Mouse (Mus musculus) A20 (cell line): ENCODE results near the gene Mvd.
A peak's percentile ranks its signal among the peaks of the same experiment; 100 is the strongest.

Experiments used
- DNase-seq: peaks from one replicate; pipeline ENCODE4 v3.0.0-alpha.2; 2011; ENCODE audit warnings: low read depth, low spot score

Mvd gene

DNA sequence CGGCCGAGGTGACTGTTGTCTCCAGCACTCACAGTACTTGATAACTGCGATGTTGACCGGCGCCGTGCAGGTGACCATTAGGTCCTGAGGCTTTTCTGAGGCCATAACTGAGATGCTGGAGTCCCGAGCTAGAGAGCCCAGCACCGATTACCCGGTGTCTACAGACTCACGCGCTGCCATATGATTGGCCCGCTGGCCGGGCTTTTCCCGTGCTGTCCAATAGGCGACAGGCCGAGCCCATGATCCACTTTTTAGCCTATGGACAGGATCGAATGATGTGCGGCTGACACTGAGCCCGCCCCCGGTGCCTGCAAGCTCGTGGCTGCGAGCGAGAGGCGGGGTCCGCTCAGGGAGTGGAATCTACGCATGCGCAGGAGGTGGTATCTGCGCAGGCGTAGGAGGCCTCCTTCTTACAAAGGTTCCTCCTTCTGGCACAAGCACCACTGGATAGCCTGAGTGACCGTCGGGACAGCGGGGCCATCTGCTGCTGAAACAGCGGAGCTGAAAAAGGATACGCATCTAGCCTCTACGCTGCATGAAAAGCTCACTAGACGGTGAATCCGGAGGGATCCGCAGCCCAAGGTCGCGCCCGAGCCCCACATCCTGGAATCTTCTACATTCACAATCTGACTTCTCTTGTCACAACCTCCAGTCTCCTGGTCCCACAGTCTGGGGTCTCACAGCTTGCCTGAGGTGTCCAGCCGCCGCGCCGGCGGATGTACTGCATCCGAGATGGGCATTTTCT, at the start of gene Mvd:
TSS of gene Mvd (minus strand) at position 161 of the 745 bp plus-strand sequence.
- DNase-seq = peak; percentile 100

DNA sequence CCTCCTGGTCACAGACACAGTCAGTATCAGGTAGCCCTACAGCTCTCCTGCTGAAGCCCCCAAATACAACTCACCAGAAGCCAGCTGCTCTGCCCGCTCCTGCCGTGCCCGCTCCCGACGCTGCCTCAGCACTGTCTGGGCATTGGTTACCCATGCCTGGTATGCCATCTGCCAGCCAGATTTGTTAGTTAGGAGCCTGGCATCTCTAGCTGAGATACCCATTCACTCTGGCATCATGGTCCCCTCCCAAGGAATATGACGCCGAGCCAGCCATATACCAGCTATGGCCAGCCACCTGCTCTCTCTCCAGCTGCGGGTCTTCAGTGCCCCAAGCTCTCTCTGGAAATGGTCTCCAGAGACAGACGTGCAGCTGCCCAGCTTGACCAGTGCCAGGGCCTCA, 45.2 kb upstream of the Mvd start:
- DNase-seq = no peak

DNA sequence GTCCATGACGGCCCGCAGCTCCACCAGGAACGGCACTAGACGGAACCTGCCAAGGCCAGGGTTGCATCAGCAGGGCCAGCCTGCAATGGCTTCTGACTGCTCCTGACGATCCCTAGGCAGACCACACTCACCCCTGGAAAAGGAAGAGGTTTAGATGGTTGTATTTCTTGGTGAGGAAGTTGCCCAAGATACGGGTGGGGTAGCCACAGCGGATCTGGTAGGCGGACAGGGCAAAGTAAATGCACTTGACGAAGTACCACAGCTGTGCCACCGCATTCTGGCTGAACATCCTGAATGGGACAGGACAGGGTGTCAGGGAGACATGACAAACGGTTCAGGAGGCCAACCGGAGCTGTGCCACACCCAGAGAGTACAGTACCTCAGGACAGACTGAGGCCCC, 41.6 kb upstream of the Mvd start:
- DNase-seq = no peak

DNA sequence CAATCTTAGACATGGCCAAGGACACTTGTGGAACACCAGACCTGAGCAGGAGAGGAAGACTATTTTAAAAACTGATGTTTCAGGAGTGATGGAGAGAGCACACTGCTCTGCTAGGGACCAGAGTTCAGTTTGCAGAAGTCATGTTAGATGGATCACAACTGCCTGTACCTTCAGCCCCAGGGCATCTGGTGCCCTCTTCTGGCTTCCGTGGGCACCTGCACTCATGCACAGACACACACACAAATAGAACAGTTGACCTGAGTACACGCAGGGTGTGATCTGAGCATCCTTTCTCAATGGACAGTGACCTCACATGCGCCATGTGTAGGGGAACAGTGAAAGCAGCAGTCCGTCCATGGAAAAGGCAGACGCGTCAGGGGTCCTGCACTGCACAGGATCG, 40.7 kb upstream of the Mvd start:
- peak; percentile 24 for DNase-seq

DNA sequence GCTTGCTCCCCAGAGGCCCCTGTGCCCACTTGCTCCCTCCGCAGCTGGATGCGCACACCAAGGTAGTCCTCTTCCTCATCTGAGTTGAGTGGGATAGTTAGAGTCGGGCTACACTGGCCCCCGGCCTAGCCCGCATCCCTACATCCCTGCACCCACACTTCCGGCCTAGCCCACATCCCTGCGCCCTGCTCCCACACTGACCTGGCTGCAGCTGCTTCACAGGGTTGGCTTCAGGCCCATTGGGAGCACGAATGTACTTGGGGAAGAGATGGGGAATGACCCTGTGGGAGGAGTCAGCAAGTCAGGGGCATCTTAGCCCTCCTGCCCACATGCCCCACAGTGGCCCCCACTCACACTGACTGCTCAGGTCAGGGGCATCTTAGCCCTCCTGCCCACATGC, 39.2 kb upstream of the Mvd start:
- DNase-seq = no peak

DNA sequence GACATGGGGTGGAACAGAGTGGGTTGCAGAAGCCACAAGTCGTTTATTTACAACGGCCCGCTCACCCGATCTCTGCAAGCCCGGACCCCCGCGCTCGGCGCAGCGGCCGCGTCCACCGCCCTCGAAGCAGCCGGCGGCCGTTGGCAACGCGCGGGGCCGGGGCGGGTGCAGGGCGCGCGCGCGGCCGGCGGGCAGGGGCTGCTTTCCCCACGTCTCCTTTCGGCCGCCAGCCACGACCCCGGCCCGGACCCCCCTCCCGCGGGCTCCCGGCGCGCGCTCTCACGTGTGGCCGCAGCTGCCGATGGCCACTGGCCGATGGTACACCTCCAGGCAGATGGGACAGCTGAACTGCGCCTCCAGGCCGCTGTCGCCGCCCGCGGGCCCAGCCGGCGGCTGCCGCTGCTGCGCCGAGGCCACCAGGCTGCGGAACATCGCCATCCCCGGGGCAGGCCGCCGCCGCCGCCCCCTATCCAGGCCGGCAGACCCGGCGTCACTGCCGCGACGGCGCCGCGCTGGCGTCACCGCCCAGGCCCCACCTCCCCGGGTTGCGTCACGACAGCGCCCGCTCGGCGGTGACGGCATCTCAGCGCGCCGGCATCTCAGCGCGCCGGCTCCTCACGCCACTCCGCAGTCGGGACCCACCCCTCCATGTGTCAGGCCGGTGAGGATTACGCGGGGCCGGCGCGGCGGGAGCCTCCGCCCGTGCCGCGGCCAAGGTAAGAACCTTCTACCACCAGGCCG, 32.5 kb upstream of the Mvd start, which contains the start of the genes Rnf166 and Ctu2:
TSS of gene Rnf166 (minus strand) at position 485 of the 741 bp plus-strand sequence.
TSS of gene Ctu2 (plus strand) at position 564 of the 741 bp plus-strand sequence.
- peak; percentile 91 for DNase-seq

DNA sequence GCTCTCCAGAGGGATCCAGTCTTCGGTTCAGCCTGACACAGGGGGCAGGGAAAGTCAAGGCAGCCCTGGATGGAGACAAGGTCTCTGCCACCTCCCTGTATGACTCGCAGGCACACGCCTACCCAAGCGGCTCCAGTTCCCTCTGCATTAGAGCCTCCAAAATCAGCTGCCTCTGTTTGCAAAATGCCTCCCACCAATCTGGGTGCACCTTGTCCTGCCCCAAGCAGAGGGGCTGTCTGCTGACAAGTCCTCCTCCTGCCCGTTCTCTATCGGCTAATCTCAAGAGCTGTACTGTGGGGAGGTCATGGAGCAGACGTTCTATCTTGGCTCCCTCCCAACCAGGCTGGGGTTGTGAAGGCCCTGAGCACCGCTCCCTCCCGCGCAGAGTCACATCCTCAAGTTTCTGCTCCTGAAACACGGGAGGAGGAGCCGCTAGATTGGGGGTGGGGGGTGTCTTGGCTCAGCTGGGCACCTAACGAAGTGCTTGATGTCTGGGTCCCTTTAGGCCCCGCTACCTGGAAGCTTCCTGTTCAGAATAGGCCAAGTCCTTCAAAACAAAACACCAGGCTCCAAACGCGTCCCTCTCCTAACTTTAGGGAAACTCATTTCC, 31.8 kb upstream of the Mvd start:
- DNase-seq = peak; percentile 49

DNA sequence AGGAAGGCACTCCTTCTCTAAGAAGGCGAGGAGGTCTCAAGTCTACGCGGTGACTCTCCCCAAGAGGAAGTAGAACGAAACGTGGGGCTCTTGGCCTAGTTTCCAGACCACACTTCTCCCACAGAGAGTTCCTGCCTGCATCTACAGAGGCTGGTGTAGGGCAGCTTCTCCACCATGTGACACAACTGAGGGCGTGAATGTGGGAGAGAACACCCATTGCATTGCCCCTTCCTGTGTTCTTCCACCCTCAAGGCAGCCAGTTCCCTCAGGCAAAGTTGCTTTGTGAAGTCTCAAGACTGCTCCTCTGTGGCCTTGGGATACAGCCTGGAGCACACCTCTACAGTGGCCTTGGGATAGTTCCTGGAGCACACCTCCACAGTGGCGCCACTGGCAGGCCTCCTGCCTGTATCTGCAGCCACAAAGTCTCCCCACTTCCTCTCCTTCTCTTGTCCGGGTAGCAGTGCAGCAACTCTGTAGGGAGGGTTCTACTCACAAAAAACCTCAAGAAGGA, 30.7 kb upstream of the Mvd start:
- DNase-seq = no peak

DNA sequence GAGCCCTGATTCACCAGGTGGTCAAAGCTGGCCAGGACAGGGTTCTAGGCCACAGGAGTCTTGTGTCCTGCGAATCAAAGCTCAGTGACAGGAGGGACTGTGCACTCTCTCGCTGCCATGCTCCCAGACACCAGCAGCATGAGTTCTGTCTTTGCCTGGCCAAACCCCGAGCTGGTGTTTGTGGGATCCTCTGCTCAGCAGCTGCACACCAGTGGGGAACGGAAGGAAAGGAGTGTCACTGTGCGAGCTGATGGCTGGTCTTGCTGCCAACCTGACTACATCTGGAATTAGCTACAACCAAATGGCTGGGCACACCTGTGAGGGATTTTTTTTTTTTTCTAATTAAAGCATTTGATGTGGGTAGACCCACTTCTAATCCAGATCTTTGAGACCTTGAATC, 27.5 kb upstream of the Mvd start:
- no peak for DNase-seq

DNA sequence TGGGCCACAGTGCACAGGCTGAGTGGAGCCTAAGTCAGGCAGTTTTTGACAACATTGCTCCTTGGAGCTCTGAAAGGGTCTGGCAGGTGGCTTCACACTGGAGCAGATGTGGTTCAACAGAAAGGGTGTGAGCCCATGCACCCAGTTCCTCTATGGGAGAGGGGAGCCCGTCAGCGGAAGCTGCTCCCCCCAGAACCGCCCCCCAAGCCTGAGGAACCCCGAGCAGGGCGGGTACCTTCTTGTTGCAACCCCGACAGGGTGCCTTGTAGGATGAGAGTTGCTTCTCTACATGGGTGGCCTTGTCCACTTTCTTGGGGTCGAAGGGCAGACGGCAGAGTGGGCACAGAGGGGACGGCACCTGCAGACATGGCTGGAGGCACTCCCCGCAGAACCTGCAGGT, 26.7 kb upstream of the Mvd start:
- no peak for DNase-seq

DNA sequence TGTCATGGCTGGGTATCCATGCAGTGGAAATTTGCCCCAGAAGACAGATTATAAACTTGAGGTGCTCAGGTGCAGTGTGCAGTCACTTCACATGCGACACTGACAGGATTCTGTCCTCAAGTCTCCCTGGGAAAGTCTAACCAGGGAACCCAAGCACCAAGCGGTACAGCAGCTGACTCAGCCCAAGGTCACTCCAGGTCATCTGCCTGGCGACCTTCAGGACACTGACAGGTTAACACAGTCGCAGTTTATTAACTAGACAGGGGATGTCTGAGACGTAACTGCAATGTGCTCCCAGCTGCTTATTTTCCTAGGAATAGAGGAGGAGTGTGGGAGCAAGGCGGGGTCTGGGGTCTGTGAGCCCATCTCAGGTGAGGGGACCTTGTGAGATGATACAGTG, 26.2 kb upstream of the Mvd start:
- DNase-seq = no peak

DNA sequence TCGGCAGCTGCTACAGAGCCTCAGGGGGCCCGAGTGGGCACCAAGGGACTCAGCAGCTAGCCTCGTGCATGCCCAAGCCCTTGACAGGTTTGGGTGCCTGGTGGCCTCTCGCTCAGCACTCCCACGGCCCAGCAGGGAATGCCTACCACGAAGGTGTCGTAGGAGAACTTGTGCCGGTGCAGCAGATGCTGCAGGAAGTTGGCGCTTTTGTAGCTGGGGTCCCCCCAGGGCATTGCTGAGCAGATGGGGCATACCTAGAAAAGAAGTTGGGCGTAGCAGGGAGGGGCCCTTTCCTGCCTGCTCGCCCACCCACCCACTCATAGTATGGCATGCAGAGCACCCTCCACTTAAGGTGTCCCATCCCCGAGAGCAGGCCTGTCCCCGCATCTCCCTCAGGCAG, 24.6 kb upstream of the Mvd start:
- DNase-seq = no peak

DNA sequence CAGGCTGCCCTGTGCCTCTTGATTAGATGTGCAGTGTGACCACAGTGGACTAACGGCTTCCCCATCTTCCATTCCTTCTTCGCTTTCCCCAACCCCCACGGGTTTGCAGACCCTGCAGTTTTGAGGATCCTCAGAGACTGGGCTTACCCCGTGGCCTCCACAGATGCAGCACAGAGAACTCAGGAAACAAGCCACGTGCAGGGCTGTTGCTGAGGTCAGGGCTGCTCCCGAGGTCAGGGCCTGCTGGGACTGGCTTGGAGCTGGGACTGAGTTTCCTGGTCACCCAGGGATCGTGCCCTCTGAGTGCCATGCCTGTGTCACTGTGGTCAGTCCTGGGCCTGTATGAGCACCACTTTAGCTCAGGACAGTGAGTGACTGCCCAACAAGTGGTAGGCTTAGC, 21.8 kb upstream of the Mvd start:
- no peak for DNase-seq

DNA sequence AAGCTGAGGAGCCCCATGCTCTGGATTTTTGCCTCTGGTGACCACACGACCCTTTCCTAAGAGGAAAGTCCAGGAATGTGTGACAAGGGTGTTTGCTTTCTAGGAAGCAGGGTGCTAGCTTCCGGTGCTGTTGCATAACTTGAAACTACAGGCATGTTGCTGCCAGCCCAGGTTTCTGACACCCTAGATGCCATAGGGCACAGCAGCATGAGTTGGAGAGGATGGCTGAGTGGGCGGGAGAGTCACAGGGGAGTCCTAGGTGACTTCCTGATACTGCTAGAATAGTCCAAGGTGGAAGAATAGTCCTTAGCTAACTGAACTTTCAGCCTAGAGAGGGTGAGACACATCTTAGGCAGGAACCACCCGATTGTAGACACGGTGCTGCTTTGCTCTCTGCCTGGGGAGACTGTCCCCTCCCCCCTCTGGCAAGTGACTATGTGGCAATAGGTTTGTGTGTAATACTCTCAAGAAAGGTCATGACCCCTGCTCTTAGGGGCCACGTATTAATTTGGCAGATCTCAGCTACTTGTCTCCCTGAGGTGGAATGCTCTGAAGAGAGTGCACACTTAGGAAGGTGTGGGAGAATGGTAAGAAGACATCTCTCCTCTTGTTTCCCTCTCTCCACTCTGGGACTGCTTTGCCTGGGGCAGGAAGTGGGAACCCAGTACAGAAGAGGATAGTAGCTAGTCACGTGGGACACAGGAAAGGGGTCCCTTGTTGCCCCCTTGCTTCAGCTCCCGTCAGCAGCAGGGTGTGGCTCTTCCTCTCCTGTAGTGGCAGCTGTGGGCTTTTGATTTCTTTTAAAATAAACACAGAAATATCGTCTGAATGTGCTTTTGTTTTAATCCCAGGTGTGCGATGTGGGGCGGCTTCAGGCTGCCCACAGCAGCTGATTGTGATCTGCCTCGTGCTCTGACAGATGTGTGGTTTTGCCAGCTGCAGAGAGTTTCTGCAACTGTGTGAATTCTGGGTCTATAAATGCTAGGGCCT, 20.7 kb upstream of the Mvd start:
- DNase-seq = no peak

DNA sequence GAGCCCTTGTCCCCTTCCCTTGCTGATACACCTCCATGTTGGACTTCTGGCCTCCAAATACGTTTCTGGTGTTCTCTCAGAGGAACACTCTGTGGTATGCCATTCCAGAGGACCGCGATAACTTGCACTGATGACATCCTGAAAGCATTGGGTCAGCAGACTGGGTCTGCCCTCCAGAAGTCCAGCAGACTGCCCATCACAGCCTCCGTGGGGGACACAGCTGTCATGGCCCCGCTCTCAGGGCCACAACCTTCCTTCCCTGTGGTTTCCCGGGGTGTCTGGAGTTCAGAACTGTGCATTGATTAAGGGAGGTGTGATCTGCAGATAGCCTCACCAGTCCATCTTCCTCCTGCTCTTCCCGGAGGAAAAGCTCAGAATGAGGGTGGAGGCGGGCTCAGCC, 19.3 kb upstream of the Mvd start:
- DNase-seq = no peak

DNA sequence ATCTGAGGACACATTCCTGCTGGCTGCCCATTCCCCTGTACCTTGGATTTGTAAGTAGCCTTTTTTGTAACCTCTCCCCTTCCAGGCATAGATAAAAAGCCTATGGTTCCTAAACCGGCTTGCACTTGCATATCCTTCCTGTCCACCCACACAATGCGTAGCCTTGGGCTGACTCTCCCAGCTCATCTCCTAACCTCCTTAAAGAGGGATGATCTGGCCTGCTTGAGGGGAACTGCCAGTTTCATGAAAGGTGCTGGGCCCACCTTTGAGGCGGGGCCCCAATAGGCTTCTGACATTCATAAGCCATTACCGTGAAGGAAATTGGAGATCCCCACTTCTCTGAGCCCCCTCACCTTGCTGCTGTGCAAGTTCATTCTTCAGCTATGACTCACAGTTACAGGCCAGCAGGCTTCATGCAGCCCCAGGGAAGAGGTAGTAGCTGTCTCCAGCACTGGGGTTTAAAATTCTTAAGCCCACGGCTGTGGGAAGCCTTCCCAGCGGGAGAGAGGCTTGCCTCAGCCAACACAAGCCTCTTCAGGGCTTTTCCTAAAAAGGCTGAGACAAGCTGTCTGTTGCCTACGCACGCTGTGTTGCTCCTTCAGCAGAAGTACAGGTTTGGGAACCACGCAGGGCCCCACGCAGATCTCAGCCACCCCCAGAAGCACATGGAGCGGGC, 18.4 kb upstream of the Mvd start:
- DNase-seq = peak; percentile 40

DNA sequence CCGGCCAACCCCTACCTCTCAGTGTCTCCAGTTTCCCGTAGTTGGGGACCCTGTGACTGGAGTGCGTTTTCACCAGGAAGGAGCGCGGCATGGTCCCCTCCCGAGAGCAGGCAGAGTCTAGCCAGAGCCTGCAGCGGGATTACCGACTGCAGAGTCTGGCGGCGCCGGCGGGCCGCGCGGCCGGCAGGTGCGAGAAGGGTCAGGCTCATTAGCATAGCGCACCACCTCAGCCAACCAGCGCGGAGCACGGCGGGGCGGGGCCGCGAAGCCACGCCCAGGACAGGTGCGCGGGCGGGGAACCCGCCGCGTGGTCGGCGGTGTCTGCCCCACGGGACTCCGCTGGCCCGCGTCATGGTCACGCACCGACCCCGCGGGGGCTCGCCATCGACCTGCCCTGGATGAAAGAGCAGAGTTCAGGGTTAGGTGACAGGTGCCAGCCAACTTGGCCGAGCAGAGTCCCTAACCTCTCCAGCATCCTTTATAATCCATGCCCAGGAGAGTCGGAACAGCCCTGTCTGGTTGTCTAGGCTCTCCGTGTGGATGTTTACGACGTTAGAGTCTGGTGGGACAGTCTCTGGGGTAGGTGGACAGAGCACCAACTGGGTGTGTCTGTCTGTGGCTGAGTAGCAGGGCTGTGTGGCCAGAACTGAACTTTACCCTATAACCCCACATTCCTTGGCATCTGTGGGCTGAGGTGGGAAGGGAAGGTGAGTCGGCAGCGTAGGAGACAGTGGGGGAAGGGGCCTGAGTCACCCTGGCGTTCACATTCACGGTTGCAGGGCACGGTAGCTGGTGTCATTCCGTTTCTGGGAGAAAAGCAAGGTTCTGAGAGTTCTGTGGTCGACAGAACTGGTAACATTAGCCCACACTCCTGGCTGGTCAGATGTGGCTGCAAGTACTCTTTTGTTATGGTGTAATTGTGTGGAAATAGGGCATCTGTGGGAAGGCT, 17.6 kb upstream of the Mvd start, which contains the start of gene Snai3:
TSS of gene Snai3 (minus strand) at position 210 of the 949 bp plus-strand sequence.
- peak; percentile 78 for DNase-seq

DNA sequence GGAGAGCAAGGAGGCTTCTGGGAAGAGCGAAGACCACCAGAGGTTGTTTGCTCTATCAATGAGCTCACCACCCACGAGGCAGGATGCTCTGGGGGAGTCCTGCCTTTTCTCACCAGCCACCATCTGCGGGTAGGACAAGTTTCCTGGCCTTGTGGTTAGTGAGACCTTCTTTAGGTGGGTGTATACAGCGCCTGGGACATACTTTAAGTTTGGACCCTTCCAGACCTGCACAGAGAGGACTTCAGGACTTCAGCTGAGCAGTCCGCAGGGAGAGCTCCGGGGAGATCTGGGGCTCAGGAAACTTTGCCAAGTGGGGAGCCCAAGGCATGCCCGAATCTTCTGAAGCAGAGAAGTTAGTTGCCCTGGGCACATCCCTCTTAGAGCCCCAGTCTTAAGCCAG, 16.8 kb upstream of the Mvd start:
- no peak for DNase-seq

DNA sequence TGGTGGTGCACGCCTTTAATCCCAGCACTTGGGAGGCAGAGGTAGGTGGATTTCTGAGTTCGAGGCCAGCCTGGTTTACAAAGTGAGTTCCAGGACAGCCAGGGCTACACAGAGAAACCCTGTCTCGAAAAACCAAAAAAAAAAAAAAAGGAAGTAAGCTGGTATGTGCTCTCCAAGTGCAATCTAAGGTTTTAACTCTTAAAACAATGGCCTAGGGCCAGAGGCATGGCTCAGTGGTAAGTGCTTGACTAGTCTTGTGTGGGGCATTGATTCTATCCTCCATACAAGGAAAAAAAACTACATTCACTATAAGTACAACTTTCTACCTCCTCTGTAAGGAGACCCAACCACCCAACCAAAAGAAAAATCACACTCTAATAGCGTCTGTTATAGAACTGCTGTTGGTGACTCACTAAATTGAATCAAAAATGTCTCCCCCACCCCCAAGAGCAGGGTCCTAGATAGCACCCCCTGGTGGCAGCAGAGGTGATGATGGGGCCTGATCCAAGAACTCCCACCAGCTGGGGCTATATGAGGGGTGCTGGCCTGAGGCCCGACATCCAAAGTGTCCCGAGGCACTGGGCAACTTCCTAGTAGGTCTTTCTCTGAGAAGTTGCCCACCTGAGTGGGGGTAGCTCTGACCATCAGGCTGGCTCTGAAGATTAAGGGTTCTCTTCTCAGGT, 16.1 kb upstream of the Mvd start:
- peak; percentile 38 for DNase-seq
